In genomic region chr3:116119162-116119561, GRCm38 (mm10) we compare ENCODE assay signal across 21 mouse cellular contexts. TPM values are rescaled to one million over a fixed set of nuclear protein-coding genes. Genes with fewer than 3 reads are reported as not detected.
DNase-seq lines count a peak whose midpoint lies in the region; ATAC-seq and TF ChIP-seq lines count a peak whose summit lies in the region.
"Had no signal": no experiment of that assay in that cellular context is flagged by ENCODE, and none has a peak within 500 bp of the region (broad histone marks: within the 10 kb centered on the region; RNA-seq: fewer than 3 reads in every experiment).

No protein-coding gene starts in this region.

- peak; percentile 71 for ATAC-seq in limb, embryonic 14.5 days (ENCODE audit: low FRiP score, low read depth)
- ATAC-seq: hindbrain, embryonic 16.5 days; intestine, postnatal 0 days; midbrain, embryonic 13.5 days had no signal

- TF ChIP-seq EP300 in CH12.LX (IDR thresholded peaks at IDR 0.05; ENCODE audit: low read length), result no peak

- in situ Hi-C loops in CH12.LX (cut with MboI; ENCODE audit: low pct_ligation_motif_present, low pct_unique_long_range_greater_than_20kb, low sequenced_read_pairs), result no loop called here

- H3K4me3 ChIP-seq in layer of hippocampus, adult 2 months, result peak overlapping the region; percentile 20
- H3K4me3 ChIP-seq in CH12.LX (replicated peaks in 1 of 3; ENCODE audit: low read depth in 2 of 3, low read length in 2 of 3, poor library complexity in 1 of 3), result no peak overlapping the region
- no peak overlapping the region for H3K4me3 ChIP-seq in limb, embryonic 14.5 days (replicated peaks; ENCODE audit: low read length)
- H3K4me3 ChIP-seq: forebrain, embryonic 10.5 days; heart, embryonic 13.5 days; midbrain, embryonic 13.5 days had no signal

- H3K79me2 ChIP-seq in CH12.LX (replicated peaks; ENCODE audit: control insufficient read depth, extremely low read depth, insufficient read depth, poor library complexity, severe bottlenecking), result no peaks in the 10 kb centered on the region

- DNase-seq in layer of hippocampus, adult 2 months (ENCODE audit: low spot score in 2 of 2), result no peak
- no peak for DNase-seq in layer of hippocampus, adult 11-12 months (ENCODE audit: low spot score)
- DNase-seq in CH12.LX (ENCODE audit: extremely low read depth), result no peak
- DNase-seq in brain, adult 2 months (ENCODE audit: low read depth, low spot score), result peak; percentile 9
- DNase-seq in limb, embryonic 14.5 days (ENCODE audit: low spot score), result peak; percentile 64
- DNase-seq in c-Kit-positive CD71-positive TER-119-positive erythroid progenitor cells, embryonic 14.5 days (ENCODE audit: low spot score), result no peak
- no peak for DNase-seq in embryo, embryonic 11 days
- DNase-seq in thymus, postnatal 4 days, result no peak
- DNase-seq: adrenal gland, postnatal 10 days; cerebellum, adult 9-10 months; heart, postnatal 4 days; liver; lung, embryonic 14.5 days; retina, postnatal 1 day; right cerebral cortex, postnatal 4 days; thymus, adult 2 months had no signal

- TF ChIP-seq RAD21 in CH12.LX (IDR thresholded peaks at IDR 0.05; ENCODE audit: low read depth, low read length), result no peak

- TF ChIP-seq CTCF in layer of hippocampus, adult 2 months (conservative IDR thresholded peaks at IDR 0.05), result no peak
- TF ChIP-seq CTCF in CH12.LX (conservative IDR thresholded peaks at IDR 0.05 in 1 of 2, IDR thresholded peaks at IDR 0.05 in 1 of 2; ENCODE audit: low read depth in 2 of 2, low read length in 2 of 2), result no peak

- 39% methylated on average over 7 of the region's 7 CpGs for WGBS in limb, embryonic 14.5 days

- TF ChIP-seq POLR2A in CH12.LX (IDR thresholded peaks at IDR 0.05; ENCODE audit: low read depth, low read length), result no peak
- no peak for TF ChIP-seq POLR2A in limb, embryonic 14.5 days (IDR thresholded peaks at IDR 0.05; ENCODE audit: borderline replicate concordance, extremely low read depth, insufficient read depth, insufficient read length)

- no peaks in the 10 kb centered on the region for H3K9me3 ChIP-seq in CH12.LX (replicated peaks; ENCODE audit: low read length)
- no peaks in the 10 kb centered on the region for H3K9me3 ChIP-seq in limb, embryonic 14.5 days (ENCODE audit: control insufficient read depth, low read length)
- H3K9me3 ChIP-seq: forebrain, embryonic 10.5 days; heart, embryonic 13.5 days; midbrain, embryonic 13.5 days had no signal

- H3K27me3 ChIP-seq in CH12.LX (replicated peaks), result no peaks in the 10 kb centered on the region
- no peaks in the 10 kb centered on the region for H3K27me3 ChIP-seq in limb, embryonic 14.5 days (ENCODE audit: control insufficient read depth, insufficient read depth, low read length)
- H3K27me3 ChIP-seq: heart, embryonic 13.5 days; midbrain, embryonic 13.5 days had no signal

- no peak overlapping the region for H3K4me2 ChIP-seq in CH12.LX (ENCODE audit: insufficient read depth, low read depth, poor library complexity, severe bottlenecking)
- peak overlapping the region; percentile 38 for H3K4me2 ChIP-seq in limb, embryonic 14.5 days (replicated peaks; ENCODE audit: low read depth, low read length, severe bottlenecking)
- H3K4me2 ChIP-seq: heart, embryonic 13.5 days; lung, embryonic 14.5 days; midbrain, embryonic 13.5 days had no signal

- dilution Hi-C loops in CH12.LX (cut with MboI; ENCODE audit: extremely low pct_ligation_motif_present, extremely low pct_unique_long_range_greater_than_20kb, low sequenced_read_pairs), result no loop called here

- no peak overlapping the region for H3K9ac ChIP-seq in CH12.LX (ENCODE audit: insufficient read depth, low read depth)
- no peak overlapping the region for H3K9ac ChIP-seq in limb, embryonic 14.5 days (ENCODE audit: low read depth, low read length, severe bottlenecking)
- H3K9ac ChIP-seq: heart, embryonic 13.5 days; lung, embryonic 14.5 days; midbrain, embryonic 13.5 days had no signal

- H3K27ac ChIP-seq in layer of hippocampus, adult 2 months, result no peak overlapping the region
- H3K27ac ChIP-seq in CH12.LX (ENCODE audit: insufficient read depth, low read depth), result no peak overlapping the region
- 0 out of 2 replicates have a peak overlapping the region, but pooled peaks have one; percentile 15 for H3K27ac ChIP-seq in limb, embryonic 14.5 days (replicated peaks; ENCODE audit: low read depth, low read length)
- H3K27ac ChIP-seq: forebrain, embryonic 10.5 days; heart, embryonic 13.5 days; midbrain, embryonic 13.5 days had no signal

- peaks cover 0 to 3% of the 10 kb centered on the region in 2 experiments; a peak in 1 of 4 replicates for H3K4me1 ChIP-seq in CH12.LX (ENCODE audit: control insufficient read depth in 1 of 2, insufficient read depth in 2 of 2)
- peaks cover 16% of the 10 kb centered on the region for H3K4me1 ChIP-seq in limb, embryonic 14.5 days (ENCODE audit: control insufficient read depth, insufficient read depth, low read length)

- H3K36me3 ChIP-seq in CH12.LX (replicated peaks in 1 of 2; ENCODE audit: control insufficient read depth in 1 of 2, insufficient read depth in 1 of 2, low read length in 1 of 2), result no peaks in the 10 kb centered on the region
- peaks cover 42% of the 10 kb centered on the region for H3K36me3 ChIP-seq in limb, embryonic 14.5 days (ENCODE audit: control insufficient read depth, insufficient read depth, low read length)

TF ChIP-seq in CH12.LX, 34 proteins besides CTCF, POLR2A, EP300 and RAD21:
- TF ChIP-seq MAX (IDR thresholded peaks at IDR 0.05; ENCODE audit: low read length) (peak; percentile 69), ETS1 (conservative IDR thresholded peaks at IDR 0.05; ENCODE audit: low read depth, low read length) (no peak), SMC3 (IDR thresholded peaks at IDR 0.05; ENCODE audit: low read depth, low read length) (no peak), CHD2 (IDR thresholded peaks at IDR 0.05; ENCODE audit: low read length) (no peak), USF2 (conservative IDR thresholded peaks at IDR 0.05; ENCODE audit: low read depth, low read length) (peak; percentile 78), BHLHE40 (IDR thresholded peaks at IDR 0.05; ENCODE audit: low read depth, low read length) (peak; percentile 36; the same call in 1 of the 2 replicates), POLR2AphosphoS2 (IDR thresholded peaks at IDR 0.05; ENCODE audit: low read depth, low read length) (no peak), PAX5 (IDR thresholded peaks at IDR 0.05; ENCODE audit: low read length) (no peak), SIN3A (IDR thresholded peaks at IDR 0.05; ENCODE audit: low read length) (no peak), USF1 (IDR thresholded peaks at IDR 0.05; ENCODE audit: low read depth, low read length) (peak; percentile 60), ZNF384 (IDR thresholded peaks at IDR 0.05; ENCODE audit: low read depth, low read length) (0 out of 2 replicates have a peak, but pooled peaks have one; percentile 25), NELFE (IDR thresholded peaks at IDR 0.05; ENCODE audit: low read depth, low read length) (no peak)

RNA-seq across cellular contexts. Expression of gene Vcam1, which starts 10.3 kb away (rescaled TPM):
- total RNA-seq in layer of hippocampus, adult 2 months (2021), result 10 to 100 TPM; 18.5 to 23.1 TPM
- 0.29 TPM in 1 of 2 replicates, not detected in the other for total RNA-seq in CH12.LX (2012; rRNA removed)
- total RNA-seq in CH12.LX (2014; rRNA removed), result 2.2 TPM in 2 replicates
- polyA plus RNA-seq in CH12.LX (2012; ENCODE audit: insufficient read length, low read depth), result 1.8 and 1.9 TPM in 2 replicates
- 57.8 and 66.7 TPM in 2 replicates for polyA plus RNA-seq in limb, embryonic 14.5 days (2012; rRNA removed)
- polyA plus RNA-seq in limb, embryonic 14.5 days (2014; fragmentation: Nextera tagmentation; extraction: Ambion mirVana), result 162 and 190 TPM in 2 replicates

Comparison
In these comparisons a context has a peak if more than half of its experiments do, and no peak if none do; other contexts are left out.
1. DNase-seq: peak in brain, adult 2 months (single experiment) and limb, embryonic 14.5 days (single experiment); none in layer of hippocampus, adult 2 months (0 of 2), layer of hippocampus, adult 11-12 months (single experiment), CH12.LX (single experiment), c-Kit-positive CD71-positive TER-119-positive erythroid progenitor cells, embryonic 14.5 days (single experiment), embryo, embryonic 11 days (single experiment) and thymus, postnatal 4 days (single experiment).
2. RNA of gene Vcam1, which starts 10.3 kb away (total RNA-seq): 18.5 to 23.1 TPM in layer of hippocampus, adult 2 months; 0.29 to 2.2 TPM in CH12.LX; every median in the first group is over 4 times any median in the second.